In the genomic region with DNA sequence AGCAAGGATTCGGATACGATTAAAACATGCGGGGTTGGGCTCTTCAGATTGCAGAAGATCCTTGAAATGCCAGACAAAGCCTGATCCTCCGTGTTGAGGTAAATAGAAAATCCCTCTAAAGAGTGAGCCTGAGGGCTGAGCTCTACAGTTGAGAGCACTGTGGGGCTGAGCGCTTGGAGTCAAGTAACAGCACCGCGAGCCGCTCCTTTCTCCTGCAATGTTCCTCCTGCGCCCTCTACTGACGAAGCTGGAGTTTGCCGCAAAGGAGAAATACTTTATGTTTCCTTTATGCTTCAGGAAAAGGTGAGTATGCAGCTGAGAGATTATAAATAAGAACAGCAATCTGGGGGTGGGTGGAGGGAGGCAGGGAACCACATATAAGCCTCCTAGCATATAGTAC, we compare ENCODE assay signal across 8 mouse cellular contexts. TPM values are rescaled to one million over a fixed set of nuclear protein-coding genes. Genes with fewer than 3 reads are reported as not detected.
DNase-seq lines count a peak whose midpoint lies in the region; ATAC-seq and TF ChIP-seq lines count a peak whose summit lies in the region.

No protein-coding gene starts in this region.

- H3K36me3 ChIP-seq in forebrain, embryonic 12.5 days (replicated peaks) = no peaks in the 10 kb centered on the region
- H3K36me3 ChIP-seq in hindbrain, embryonic 14.5 days (replicated peaks; ENCODE audit: control insufficient read depth, insufficient read depth) = no peaks in the 10 kb centered on the region

- 13% methylated on average over 11 of the region's 11 CpGs for WGBS in forebrain, embryonic 12.5 days
- WGBS in hindbrain, embryonic 14.5 days = 18% methylated on average over 11 of the region's 11 CpGs

- no peak overlapping the region for H3K4me3 ChIP-seq in forebrain, embryonic 12.5 days (replicated peaks)
- H3K4me3 ChIP-seq in hindbrain, embryonic 14.5 days (replicated peaks; ENCODE audit: low read length) = no peak overlapping the region

- H3K4me1 ChIP-seq in forebrain, embryonic 12.5 days = no peaks in the 10 kb centered on the region
- H3K4me1 ChIP-seq in hindbrain, embryonic 14.5 days (replicated peaks; ENCODE audit: control insufficient read depth, insufficient read depth, low read length) = no peaks in the 10 kb centered on the region

- H3K27ac ChIP-seq in forebrain, embryonic 12.5 days = no peak overlapping the region
- H3K27ac ChIP-seq in hindbrain, embryonic 14.5 days = no peak overlapping the region

- H3K9ac ChIP-seq in forebrain, embryonic 12.5 days = no peak overlapping the region
- H3K9ac ChIP-seq in hindbrain, embryonic 14.5 days = no peak overlapping the region

- peaks cover 34% of the 10 kb centered on the region for H3K27me3 ChIP-seq in Patski
- no peaks in the 10 kb centered on the region for H3K27me3 ChIP-seq in forebrain, embryonic 12.5 days
- H3K27me3 ChIP-seq in hindbrain, embryonic 14.5 days (ENCODE audit: control insufficient read depth, insufficient read depth, low read length) = no peaks in the 10 kb centered on the region

- 0 out of 2 replicates have a peak overlapping the region, but pooled peaks have one; percentile 1 for H3K4me2 ChIP-seq in forebrain, embryonic 12.5 days
- no peak overlapping the region for H3K4me2 ChIP-seq in hindbrain, embryonic 14.5 days (replicated peaks)

- in situ Hi-C loops in Patski (cut with MboI; ENCODE audit: low pct_unique_long_range_greater_than_20kb) = loop anchor here (5.0 kb wide), 1 partner anchor 1100 kb away; no protein-coding TSS in a partner anchor

- CTCF ChIA-PET in Patski (lab: Charles Lee) = interaction anchor here (1.2 to 2.5 kb wide), 8 partner anchors 10 to 1104 kb away, joined by 3 to 14 read pairs (median 4); no protein-coding TSS in a partner anchor

- peak; percentile 74 for ATAC-seq in Patski
- peak; percentile 83 for ATAC-seq in forebrain, embryonic 12.5 days (ENCODE audit: low FRiP score)
- ATAC-seq in hindbrain, embryonic 14.5 days (ENCODE audit: low FRiP score) = peak; percentile 80; the same call in 1 of the 2 replicates
- peak; percentile 92 for ATAC-seq in megakaryocyte, adult 5-6 weeks (ENCODE audit: poor library complexity, severe bottlenecking)
- ATAC-seq in erythroid progenitor cell, adult 5-6 weeks (replicated peaks; ENCODE audit: low FRiP score, poor library complexity, severe bottlenecking) = no peak

- no peaks in the 10 kb centered on the region for H3K9me3 ChIP-seq in forebrain, embryonic 12.5 days
- no peaks in the 10 kb centered on the region for H3K9me3 ChIP-seq in hindbrain, embryonic 14.5 days (ENCODE audit: control insufficient read depth, low read length)

- no peak for DNase-seq in Patski (ENCODE audit: low read depth, low spot score)
- DNase-seq in c-Kit-positive CD71-positive TER-119-positive erythroid progenitor cells, embryonic 14.5 days (ENCODE audit: low spot score) = peak; percentile 15
- peak; percentile 88 for DNase-seq in hindbrain, embryonic 14.5 days (ENCODE audit: low spot score)
- peak; percentile 77 to 81 for DNase-seq in layer of hippocampus, postnatal 10 days (ENCODE audit: low spot score in 2 of 2)
- peak; percentile 81 to 88 for DNase-seq in right cerebral cortex, postnatal 10 days (ENCODE audit: low spot score in 2 of 2)

- POLR2A ChIA-PET in Patski (lab: Charles Lee) = interaction anchor here (0.7 kb wide), 1 partner anchor 1131 kb away, joined by 3 read pairs; no protein-coding TSS in a partner anchor

- peak; percentile 81 for TF ChIP-seq CTCF in Patski (IDR thresholded peaks at IDR 0.05)

RNA-seq across cellular contexts. Expression of a gene that starts 47.4 kb away (rescaled TPM):
- 68.6 TPM for polyA plus RNA-seq in Patski (2021)
- polyA plus RNA-seq in forebrain, embryonic 12.5 days (2016; fragmentation: Nextera tagmentation; extraction: Ambion mirVana) = 102 TPM in 2 replicates
- 96.6 and 105 TPM in 2 replicates for polyA plus RNA-seq in hindbrain, embryonic 14.5 days (2014; fragmentation: Nextera tagmentation; extraction: Ambion mirVana)
- 10 to 100 TPM; 95.6 to 98.3 TPM for total RNA-seq in layer of hippocampus, postnatal 10 days (2021)
- total RNA-seq in megakaryocyte, adult 5-6 weeks (2015) = 34.4 and 36.6 TPM in 2 replicates
- 20.5 and 21.5 TPM in 2 replicates for total RNA-seq in megakaryocyte, adult 5-6 weeks (2017)
- 3.4 and 32.8 TPM in 2 replicates for total RNA-seq in erythroid progenitor cell, adult 5-6 weeks (2015; ENCODE audit: low replicate concordance)
- 1.4 and 6.4 TPM in 2 replicates for total RNA-seq in erythroid progenitor cell, adult 5-6 weeks (2017; ENCODE audit: low replicate concordance)

RNA-seq across cellular contexts. Expression of a gene that starts 50.9 kb away (rescaled TPM):
- polyA plus RNA-seq in Patski (2021) = not detected
- polyA plus RNA-seq in forebrain, embryonic 12.5 days (2016; fragmentation: Nextera tagmentation; extraction: Ambion mirVana) = not detected in 2 replicates
- 0.22 and 0.35 TPM in 2 replicates for polyA plus RNA-seq in hindbrain, embryonic 14.5 days (2014; fragmentation: Nextera tagmentation; extraction: Ambion mirVana)
- total RNA-seq in layer of hippocampus, postnatal 10 days (2021) = not detected
- total RNA-seq in megakaryocyte, adult 5-6 weeks (2015) = not detected in 2 replicates
- total RNA-seq in megakaryocyte, adult 5-6 weeks (2017) = not detected in 2 replicates
- total RNA-seq in erythroid progenitor cell, adult 5-6 weeks (2015; ENCODE audit: low replicate concordance) = not detected in 2 replicates
- not detected in 2 replicates for total RNA-seq in erythroid progenitor cell, adult 5-6 weeks (2017; ENCODE audit: low replicate concordance)
